ENCODE assay signal across 8 mouse cellular contexts in the genomic region with DNA sequence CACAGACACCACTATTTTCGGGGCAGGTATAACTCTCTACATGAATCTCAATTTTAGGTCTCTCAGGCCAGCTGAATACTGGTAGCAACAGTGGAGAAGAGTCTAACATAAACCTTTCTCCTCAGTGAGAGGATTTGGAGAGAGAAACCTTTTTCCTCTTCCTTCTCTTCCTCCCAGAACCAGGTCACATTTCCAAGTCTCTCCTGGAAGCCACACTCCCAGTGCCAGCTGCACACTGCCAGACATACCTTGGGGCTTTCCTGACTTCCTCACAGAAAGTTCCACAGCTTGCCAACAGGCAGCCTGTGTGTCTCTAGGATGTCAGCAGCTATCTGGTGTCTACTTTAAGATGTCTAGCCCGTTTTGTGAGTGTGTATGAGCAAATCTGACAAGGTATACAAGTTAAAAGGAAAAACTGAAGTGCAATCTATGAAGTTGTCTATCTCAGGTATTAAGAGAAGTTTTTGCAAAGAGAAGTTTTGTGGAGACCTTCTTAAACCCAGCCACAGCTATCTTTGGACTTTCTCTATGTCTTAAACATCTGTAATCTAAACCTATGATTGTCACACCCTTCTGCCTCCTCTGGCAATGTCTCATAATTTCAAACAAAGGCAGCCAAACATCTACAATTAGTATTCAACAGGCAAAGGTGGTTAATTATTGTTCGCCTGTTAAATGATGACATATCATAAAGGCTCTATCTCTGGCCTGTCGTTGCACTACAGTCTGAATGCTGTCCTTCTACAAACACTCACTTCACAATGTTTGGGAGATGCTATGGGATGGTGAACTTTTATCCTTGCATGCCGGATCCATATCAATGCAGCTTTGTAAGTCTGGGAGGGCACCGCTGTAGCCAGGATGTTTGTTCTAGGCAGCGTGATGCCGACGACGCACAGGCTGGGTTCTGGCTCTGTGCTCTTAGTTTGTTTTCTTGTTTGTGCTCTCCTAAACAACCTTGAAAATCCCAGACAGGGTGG.
DNase-seq lines count a peak whose midpoint lies in the region; ATAC-seq and TF ChIP-seq lines count a peak whose summit lies in the region.
"Had no signal": no experiment of that assay in that cellular context is flagged by ENCODE, and none has a peak within 500 bp of the region (broad histone marks: within the 10 kb centered on the region; RNA-seq: fewer than 3 reads in every experiment).

No protein-coding gene starts in this region.

- peak overlapping the region; percentile 44 for H3K4me3 ChIP-seq in cerebellum, adult 2 months (replicated peaks; ENCODE audit: insufficient read depth, low read depth, low read length)
- H3K4me3 ChIP-seq in cortical plate, adult 2 months (ENCODE audit: insufficient read depth, low read length), result peak overlapping the region; percentile 33
- H3K4me3 ChIP-seq in hindbrain, embryonic 15.5 days, result peak overlapping the region; percentile 77
- peak overlapping the region; percentile 61 for H3K4me3 ChIP-seq in neural tube, embryonic 11.5 days (ENCODE audit: low read depth, low read length)

- no peaks in the 10 kb centered on the region for H3K9me3 ChIP-seq in hindbrain, embryonic 15.5 days
- no peaks in the 10 kb centered on the region for H3K9me3 ChIP-seq in neural tube, embryonic 11.5 days (ENCODE audit: control insufficient read depth, low read length)

- no peaks in the 10 kb centered on the region for H3K36me3 ChIP-seq in hindbrain, embryonic 15.5 days
- H3K36me3 ChIP-seq in neural tube, embryonic 11.5 days (ENCODE audit: control insufficient read depth, insufficient read depth, low read length), result no peaks in the 10 kb centered on the region

- no peak for TF ChIP-seq CTCF in cerebellum, adult 2 months (IDR thresholded peaks at IDR 0.05; ENCODE audit: borderline replicate concordance, insufficient read depth, low read depth, low read length)
- TF ChIP-seq CTCF in cortical plate, adult 2 months (IDR thresholded peaks at IDR 0.05; ENCODE audit: extremely low read depth, insufficient read depth, low read length), result no peak

- peaks cover 7% of the 10 kb centered on the region; the same call in 1 of the 2 replicates for H3K4me1 ChIP-seq in cerebellum, adult 2 months (ENCODE audit: control insufficient read depth, insufficient read depth, low read length)
- H3K4me1 ChIP-seq in cortical plate, adult 2 months (ENCODE audit: control insufficient read depth, insufficient read depth, low read length), result peaks cover 2% of the 10 kb centered on the region
- H3K4me1 ChIP-seq in hindbrain, embryonic 15.5 days (replicated peaks), result peaks cover 20% of the 10 kb centered on the region
- no peaks in the 10 kb centered on the region for H3K4me1 ChIP-seq in neural tube, embryonic 11.5 days (ENCODE audit: control insufficient read depth, insufficient read depth, low read length)

- peak overlapping the region; percentile 78 for H3K4me2 ChIP-seq in hindbrain, embryonic 15.5 days
- peak overlapping the region; percentile 55 for H3K4me2 ChIP-seq in neural tube, embryonic 11.5 days (ENCODE audit: low read depth)

- WGBS in cerebellum, adult 2 months, result 5% methylated on average over 10 of the region's 10 CpGs
- 11% methylated on average over 10 of the region's 10 CpGs for WGBS in hindbrain, embryonic 15.5 days
- WGBS in neural tube, embryonic 11.5 days, result 4% methylated on average over 10 of the region's 10 CpGs

- H3K27me3 ChIP-seq in cerebellum, adult 2 months (ENCODE audit: control insufficient read depth, insufficient read depth, low read length), result no peaks in the 10 kb centered on the region
- no peaks in the 10 kb centered on the region for H3K27me3 ChIP-seq in hindbrain, embryonic 15.5 days
- H3K27me3 ChIP-seq in neural tube, embryonic 11.5 days (ENCODE audit: control insufficient read depth, insufficient read depth, low read length), result peaks cover 55% of the 10 kb centered on the region

- H3K27ac ChIP-seq in cerebellum, adult 2 months (ENCODE audit: insufficient read depth, low read length), result peak overlapping the region; percentile 94
- H3K27ac ChIP-seq in cortical plate, adult 2 months (ENCODE audit: insufficient read depth, low read length), result peak overlapping the region; percentile 96
- peak overlapping the region; percentile 98 for H3K27ac ChIP-seq in hindbrain, embryonic 15.5 days (replicated peaks)
- peak overlapping the region; percentile 80 for H3K27ac ChIP-seq in neural tube, embryonic 11.5 days (ENCODE audit: low read depth, low read length)

- no peak for TF ChIP-seq POLR2A in cerebellum, adult 2 months (IDR thresholded peaks at IDR 0.05; ENCODE audit: borderline replicate concordance, insufficient read depth, low read length)
- no peak for TF ChIP-seq POLR2A in cortical plate, adult 2 months (IDR thresholded peaks at IDR 0.05; ENCODE audit: extremely low read depth, insufficient read depth, low read length)

- ATAC-seq in hindbrain, embryonic 15.5 days (ENCODE audit: low FRiP score, low read depth), result no peak
- no peak for ATAC-seq in neural tube, embryonic 11.5 days (ENCODE audit: insufficient read depth, low FRiP score, low TSS enrichment)

- peak overlapping the region; percentile 76 for H3K9ac ChIP-seq in hindbrain, embryonic 15.5 days
- H3K9ac ChIP-seq in neural tube, embryonic 11.5 days (ENCODE audit: low read length), result peak overlapping the region; percentile 66

- DNase-seq in cerebellum, adult 2 months, result peak; percentile 65 to 79
- DNase-seq in neural tube, embryonic 11.5 days (ENCODE audit: low spot score), result no peak
- DNase-seq in adrenal gland, postnatal 14 days, result no peak
- DNase-seq in kidney, adult 8-10 months, result no peak
- DNase-seq in adipocyte (ENCODE audit: low spot score), result no peak
- DNase-seq: lung, postnatal 14 days had no signal

Comparison
In these comparisons a context has a peak if more than half of its experiments do, and no peak if none do; other contexts are left out.
1. DNase-seq: peak in cerebellum, adult 2 months (2 of 2); none in neural tube, embryonic 11.5 days (single experiment), adrenal gland, postnatal 14 days (single experiment), kidney, adult 8-10 months (0 of 2) and adipocyte (single experiment).
2. Peak in every context shown above with its lines, with median percentiles within 50 percentile points of each other: H3K27ac ChIP-seq and H3K4me3 ChIP-seq.